Comparison of ENCODE assay signal across 16 mouse cellular contexts in genomic region chr5:33351556-33352272, GRCm38 (mm10). TPM values are rescaled to one million over a fixed set of nuclear protein-coding genes. Genes with fewer than 3 reads are reported as not detected.
DNase-seq lines count a peak whose midpoint lies in the region; ATAC-seq and TF ChIP-seq lines count a peak whose summit lies in the region.
"Had no signal": no experiment of that assay in that cellular context is flagged by ENCODE, and none has a peak within 500 bp of the region (broad histone marks: within the 10 kb centered on the region; RNA-seq: fewer than 3 reads in every experiment).

No protein-coding gene starts in this region.

- WGBS in lung, postnatal 0 days, result 62% methylated on average over 3 of the region's 3 CpGs
- 90% methylated on average over 3 of the region's 3 CpGs for WGBS in embryonic facial prominence, embryonic 10.5 days
- WGBS in macrophage (ENCODE audit: missing documents), result 27% methylated on average over 3 of the region's 3 CpGs

- ATAC-seq in lung, postnatal 0 days, result no peak
- ATAC-seq in inflammation-experienced regulatory T-cells, adult 6 months, result no peak
- ATAC-seq: midbrain, embryonic 15.5 days had no signal

- H3K4me3 ChIP-seq in lung, postnatal 0 days (ENCODE audit: low read depth, low read length), result no peak overlapping the region
- H3K4me3 ChIP-seq in embryonic facial prominence, embryonic 10.5 days, result no peak overlapping the region
- H3K4me3 ChIP-seq in macrophage (ENCODE audit: inconsistent target), result peak overlapping the region; percentile 16
- H3K4me3 ChIP-seq: forebrain, embryonic 10.5 days; midbrain, embryonic 15.5 days had no signal

- DNase-seq in lung, postnatal 0 days (ENCODE audit: low spot score), result peak; percentile 35
- no peak for DNase-seq in lung, postnatal 10 days
- no peak for DNase-seq in embryonic facial prominence, embryonic 10.5 days (ENCODE audit: low spot score)
- no peak for DNase-seq in thymus, postnatal 36 days
- no peak for DNase-seq in kidney, postnatal 36 days
- DNase-seq: cerebellum, adult 11 months; embryo, embryonic 11 days; gastrocnemius, postnatal 36 days; heart, postnatal 10 days; kidney, adult 8-10 months; lung, embryonic 14.5 days; right cerebral cortex, postnatal 4 days had no signal

- no peak for TF ChIP-seq EP300 in lung, postnatal 0 days (IDR thresholded peaks at IDR 0.05)

- H3K9me3 ChIP-seq in lung, postnatal 0 days (ENCODE audit: low read length), result no peaks in the 10 kb centered on the region
- no peaks in the 10 kb centered on the region for H3K9me3 ChIP-seq in embryonic facial prominence, embryonic 10.5 days
- H3K9me3 ChIP-seq: forebrain, embryonic 10.5 days; midbrain, embryonic 15.5 days had no signal

- H3K79me2 ChIP-seq in macrophage (ENCODE audit: inconsistent target), result peaks cover 96% of the 10 kb centered on the region

- H3K9ac ChIP-seq in lung, postnatal 0 days (replicated peaks; ENCODE audit: low read depth), result no peak overlapping the region
- H3K9ac ChIP-seq: lung, embryonic 14.5 days; midbrain, embryonic 15.5 days had no signal

- no peaks in the 10 kb centered on the region for H3K36me3 ChIP-seq in lung, postnatal 0 days (ENCODE audit: insufficient read depth, low read length)
- peaks cover 3% of the 10 kb centered on the region; the same call in 1 of the 2 replicates for H3K36me3 ChIP-seq in embryonic facial prominence, embryonic 10.5 days (replicated peaks)
- H3K36me3 ChIP-seq in macrophage (ENCODE audit: inconsistent target), result no peaks in the 10 kb centered on the region
- H3K36me3 ChIP-seq: midbrain, embryonic 15.5 days had no signal

- no peak overlapping the region for H3K27ac ChIP-seq in lung, postnatal 0 days (ENCODE audit: low read length)
- H3K27ac ChIP-seq in embryonic facial prominence, embryonic 10.5 days (replicated peaks), result 0 out of 2 replicates have a peak overlapping the region, but pooled peaks have one; percentile 26
- H3K27ac ChIP-seq in macrophage, result peak overlapping the region; percentile 85
- H3K27ac ChIP-seq: forebrain, embryonic 10.5 days; midbrain, embryonic 15.5 days had no signal

- H3K27me3 ChIP-seq in lung, postnatal 0 days (replicated peaks; ENCODE audit: insufficient read depth, low read length), result no peaks in the 10 kb centered on the region
- no peaks in the 10 kb centered on the region for H3K27me3 ChIP-seq in embryonic facial prominence, embryonic 10.5 days (replicated peaks; ENCODE audit: low read depth, poor library complexity, severe bottlenecking)
- H3K27me3 ChIP-seq: midbrain, embryonic 15.5 days had no signal

- no peak overlapping the region for H3K4me2 ChIP-seq in lung, postnatal 0 days (replicated peaks; ENCODE audit: low read depth, low read length)
- H3K4me2 ChIP-seq: lung, embryonic 14.5 days; midbrain, embryonic 15.5 days had no signal

- H3K4me1 ChIP-seq in lung, postnatal 0 days (ENCODE audit: insufficient read depth, low read depth, low read length), result peaks cover 2% of the 10 kb centered on the region; the same call in 1 of the 2 replicates
- H3K4me1 ChIP-seq in embryonic facial prominence, embryonic 10.5 days, result peaks cover 24% of the 10 kb centered on the region
- H3K4me1 ChIP-seq: midbrain, embryonic 15.5 days had no signal

- TF ChIP-seq CTCF in lung, postnatal 0 days (IDR thresholded peaks at IDR 0.05), result no peak

RNA-seq across cellular contexts. Expression of gene Maea, which starts 16.4 kb away (rescaled TPM):
- 93.6 and 96.0 TPM in 2 replicates for polyA plus RNA-seq in lung, postnatal 0 days (2015; fragmentation: Nextera tagmentation; extraction: Ambion mirVana)
- 154 and 163 TPM in 2 replicates for polyA plus RNA-seq in embryonic facial prominence, embryonic 10.5 days (2016; fragmentation: Nextera tagmentation; extraction: Ambion mirVana)
- 10 to 100 TPM; 15.4 to 82.3 (median 55.9) TPM for total RNA-seq in macrophage (2018; cell fraction: chromatin; rRNA removed)
- 100 to 1,000 TPM in 2 of 26 experiments, 10 to 100 TPM in 24; 61.0 to 101 (median 85.4) TPM for total RNA-seq in macrophage (2018; cell fraction: cytosol; rRNA removed)
- total RNA-seq in macrophage (2018; cell fraction: nucleus; rRNA removed), result 10 to 100 TPM; 22.2 to 77.4 (median 56.0) TPM
- polyA plus RNA-seq in macrophage (2018), result 70.4 to 83.3 TPM (median 82.3 TPM) in 3 replicates
- polyA plus RNA-seq in inflammation-experienced regulatory T-cells, adult 6 months (2017; shearing (Covaris generic)), result 10 to 100 TPM; 64.2 to 91.0 (median 77.0) TPM

RNA-seq across cellular contexts. Expression of gene Uvssa, which starts 26.6 kb away (rescaled TPM):
- polyA plus RNA-seq in lung, postnatal 0 days (2015; fragmentation: Nextera tagmentation; extraction: Ambion mirVana), result 7.0 and 7.2 TPM in 2 replicates
- 7.7 and 8.8 TPM in 2 replicates for polyA plus RNA-seq in embryonic facial prominence, embryonic 10.5 days (2016; fragmentation: Nextera tagmentation; extraction: Ambion mirVana)
- 10 to 100 TPM in 24 of 26 experiments, 1 to 10 TPM in 2; 6.3 to 72.1 (median 52.0) TPM for total RNA-seq in macrophage (2018; cell fraction: chromatin; rRNA removed)
- 1 to 10 TPM; 2.2 to 6.3 (median 4.0) TPM for total RNA-seq in macrophage (2018; cell fraction: cytosol; rRNA removed)
- total RNA-seq in macrophage (2018; cell fraction: nucleus; rRNA removed), result 10 to 100 TPM in 22 of 26 experiments, 1 to 10 TPM in 4; 6.2 to 44.3 (median 24.5) TPM
- polyA plus RNA-seq in macrophage (2018), result 2.9 to 6.2 TPM (median 6.0 TPM) in 3 replicates
- polyA plus RNA-seq in inflammation-experienced regulatory T-cells, adult 6 months (2017; shearing (Covaris generic)), result 10 to 100 TPM in 2 of 3 experiments, 1 to 10 TPM in 1; 9.7 to 32.4 (median 26.8) TPM
